Mouse (Mus musculus): ENCODE measurements around the gene Ppp6c.
A peak's percentile ranks its signal among the peaks of the same experiment; 100 is the strongest.

DNA sequence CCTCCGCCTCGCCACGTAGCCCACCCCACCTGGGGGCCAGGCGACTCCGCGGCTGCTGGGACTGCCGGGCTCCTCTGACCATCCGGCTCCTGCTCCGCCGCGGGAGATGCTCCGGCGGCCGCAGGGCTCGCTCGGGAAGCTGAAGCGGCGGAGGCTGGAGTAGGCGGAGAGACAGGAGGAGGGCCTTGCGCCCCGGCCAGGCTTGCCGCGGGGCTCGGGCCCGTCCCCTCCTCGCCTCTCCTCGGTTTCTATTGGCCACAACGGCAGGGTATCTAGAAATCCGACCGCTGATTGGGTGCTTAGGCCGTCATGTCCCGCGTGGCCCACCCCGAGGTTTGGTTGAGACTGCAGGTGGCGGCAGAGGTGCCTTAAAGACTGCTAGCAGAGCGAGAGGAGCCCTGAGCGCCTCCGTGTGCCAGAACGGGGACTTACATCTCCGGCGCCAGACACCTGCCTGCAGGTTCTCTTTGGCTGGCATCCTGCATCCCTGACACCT, 35.6 kb downstream of the Ppp6c start, which contains the start of gene Scai:
- peak; percentile 97 for TF ChIP-seq CTCF (IDR thresholded peaks at IDR 0.05)
- TF ChIP-seq EP300 (IDR thresholded peaks at IDR 0.05), result no peak
